Mouse (Mus musculus) retina, embryonic 14.5 days (tissue): ENCODE measurements around the gene Gm867.
A peak's percentile ranks its signal among the peaks of the same experiment; 100 is the strongest.

Source experiments
- DNase-seq: peaks from one replicate; pipeline ENCODE4 v3.0.0-alpha.2; 2015; ENCODE audit warnings: low spot score

The Gm867 gene

DNA sequence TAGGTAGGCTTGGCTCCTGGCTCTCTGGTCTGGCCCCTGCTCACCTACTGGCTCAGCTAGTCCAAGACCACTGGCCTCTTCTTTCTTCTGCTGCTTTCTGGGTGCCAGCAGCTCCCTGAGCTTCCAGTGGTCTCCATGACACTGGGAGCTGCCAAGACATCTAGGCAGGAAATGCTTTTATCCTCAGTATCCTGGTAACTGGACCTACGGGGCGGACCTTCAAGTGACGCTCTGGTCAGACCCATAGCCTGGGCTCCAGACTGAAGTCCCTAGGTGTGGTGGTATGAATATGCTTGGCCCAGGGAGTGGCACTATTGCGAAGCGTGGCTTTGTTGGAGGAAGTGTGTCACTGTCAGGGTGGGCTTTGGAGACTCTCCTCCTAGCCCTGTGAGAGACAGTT lies at the start of gene Gm867:
Gm867 (minus strand) TSS at position 153 of the 400 bp plus-strand sequence.
- no peak for DNase-seq

DNA sequence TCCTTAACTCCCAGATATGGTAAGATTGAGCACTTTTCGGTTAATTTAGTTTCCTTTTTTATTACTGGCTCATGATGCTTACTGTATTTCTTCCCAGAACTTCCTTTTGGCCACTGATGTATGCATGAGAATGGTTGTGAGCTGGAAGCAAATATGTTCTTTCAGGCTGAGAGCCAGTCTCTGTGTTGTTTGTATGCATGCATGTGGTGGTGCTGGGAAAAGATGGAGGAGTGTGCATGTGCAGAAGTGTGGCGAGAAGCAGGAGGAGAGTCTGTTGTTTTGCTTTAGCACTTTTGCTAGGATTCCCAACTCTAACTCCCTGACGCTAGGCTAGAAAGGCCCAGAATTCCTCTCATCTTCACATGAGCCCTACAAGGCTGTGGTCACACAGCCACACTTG lies 39.0 kb upstream of the Gm867 start:
- no peak for DNase-seq

DNA sequence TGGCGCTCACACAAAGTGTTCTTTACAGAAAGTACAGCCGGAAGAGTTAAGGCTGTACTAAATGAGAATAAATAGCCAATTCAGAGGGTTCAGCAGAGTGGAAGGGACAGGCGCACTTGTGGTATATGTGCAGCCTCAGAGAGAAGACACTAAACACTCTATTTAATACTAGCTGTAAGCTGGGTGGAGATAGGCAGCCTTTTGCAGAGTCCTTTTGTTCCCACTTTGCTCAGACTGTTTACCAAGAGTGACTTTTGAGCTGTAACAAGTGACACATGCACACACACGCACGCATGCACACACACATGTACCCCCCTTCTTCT lies 38.3 kb upstream of the Gm867 start:
- no peak for DNase-seq

DNA sequence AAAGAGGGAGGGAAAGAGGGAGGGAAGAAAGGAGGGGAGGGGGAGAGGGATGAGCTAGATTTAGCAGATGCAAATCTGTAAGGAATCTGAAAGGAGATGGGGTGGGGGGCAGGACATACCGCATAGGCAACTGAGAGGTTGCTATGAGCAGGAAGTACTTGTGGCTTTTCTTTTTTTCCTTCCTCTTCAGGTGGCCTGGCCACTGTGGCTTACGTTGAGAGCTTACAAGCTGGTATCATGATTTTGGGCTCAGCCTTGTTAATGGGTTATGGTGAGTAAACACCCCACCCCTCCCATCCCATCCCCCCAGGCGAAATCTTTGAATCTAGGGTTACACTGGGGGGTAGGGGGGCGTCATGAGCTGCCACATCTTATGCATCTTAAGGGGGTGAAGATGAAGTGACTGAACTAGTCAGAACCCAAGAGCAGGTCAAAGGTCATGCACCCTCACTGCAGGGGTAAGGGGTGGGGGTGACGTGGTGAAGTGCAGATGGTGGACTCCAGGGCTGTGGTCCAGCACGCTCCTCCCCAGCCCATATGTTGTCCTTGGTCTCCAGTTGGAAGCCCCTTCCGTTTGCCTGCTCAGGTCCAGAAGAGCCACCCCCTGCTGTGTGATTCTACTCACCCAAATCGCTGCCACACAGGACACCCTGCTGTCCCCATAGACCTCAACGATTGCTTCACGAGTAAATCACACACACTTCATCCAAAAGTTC lies 37.8 kb upstream of the Gm867 start:
- DNase-seq, result no peak

DNA sequence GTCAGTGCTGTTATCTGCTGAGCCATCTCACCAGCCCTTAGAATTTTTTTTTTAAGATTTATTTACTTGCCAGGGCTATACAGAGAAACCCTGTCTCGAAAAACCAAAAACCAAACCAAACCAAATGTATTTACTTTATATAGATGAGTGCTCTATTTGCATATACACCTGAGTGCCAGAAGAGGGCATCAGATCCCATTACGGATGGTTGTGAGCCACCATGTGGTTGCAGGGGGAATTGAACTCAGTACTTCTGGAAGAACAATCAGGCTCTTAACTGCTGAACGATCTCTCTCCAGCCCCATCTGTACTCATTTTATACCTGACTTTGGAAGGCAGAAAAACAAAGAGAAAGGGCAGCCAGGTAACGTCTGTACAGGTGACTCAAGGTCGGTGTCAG lies 34.7 kb upstream of the Gm867 start:
- DNase-seq, result no peak

DNA sequence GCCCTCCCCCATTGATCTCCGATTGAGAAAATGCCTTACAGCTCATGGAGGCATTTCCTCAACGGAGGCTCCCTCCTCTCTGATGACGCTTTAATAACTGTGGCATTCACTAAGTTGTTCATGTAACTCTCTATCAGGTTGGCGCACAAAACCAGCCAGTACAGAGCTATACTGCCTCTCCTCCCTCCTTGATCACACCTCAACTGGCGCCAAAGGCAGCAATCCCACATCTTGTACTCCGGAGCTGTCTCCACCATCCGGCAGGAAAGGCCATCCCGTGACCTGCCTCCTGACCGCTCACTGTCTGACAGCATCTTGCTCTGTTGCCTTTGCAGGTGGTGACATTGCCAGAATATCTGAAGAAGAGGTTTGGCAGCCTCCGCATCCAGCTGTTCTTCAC lies 33.4 kb upstream of the Gm867 start:
- DNase-seq, result no peak

DNA sequence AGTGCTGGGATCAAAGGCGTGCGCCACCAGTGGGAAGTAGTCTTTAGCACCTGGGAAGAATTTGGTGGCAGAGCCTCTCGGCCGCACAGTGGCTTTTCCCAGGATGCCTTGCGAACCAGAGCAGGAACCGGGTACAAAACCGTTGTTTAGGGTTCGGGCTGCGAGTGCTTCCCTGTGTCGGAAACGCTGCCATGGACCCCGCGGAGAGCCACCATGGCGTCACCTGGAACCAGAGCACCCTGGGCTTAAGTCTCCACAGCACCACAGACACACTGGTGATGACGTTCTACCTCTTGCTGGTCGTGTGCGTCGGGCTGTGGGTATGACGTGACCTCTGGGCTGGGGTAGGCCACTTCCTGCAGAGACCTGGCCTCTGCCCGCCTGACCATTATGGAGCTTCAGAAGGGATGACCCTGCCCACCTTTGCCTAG lies 13.9 kb upstream of the Gm867 start, which contains the start of gene Gm5134:
Gm5134 (plus strand) TSS at position 134 of the 431 bp plus-strand sequence.
- DNase-seq, result no peak

DNA sequence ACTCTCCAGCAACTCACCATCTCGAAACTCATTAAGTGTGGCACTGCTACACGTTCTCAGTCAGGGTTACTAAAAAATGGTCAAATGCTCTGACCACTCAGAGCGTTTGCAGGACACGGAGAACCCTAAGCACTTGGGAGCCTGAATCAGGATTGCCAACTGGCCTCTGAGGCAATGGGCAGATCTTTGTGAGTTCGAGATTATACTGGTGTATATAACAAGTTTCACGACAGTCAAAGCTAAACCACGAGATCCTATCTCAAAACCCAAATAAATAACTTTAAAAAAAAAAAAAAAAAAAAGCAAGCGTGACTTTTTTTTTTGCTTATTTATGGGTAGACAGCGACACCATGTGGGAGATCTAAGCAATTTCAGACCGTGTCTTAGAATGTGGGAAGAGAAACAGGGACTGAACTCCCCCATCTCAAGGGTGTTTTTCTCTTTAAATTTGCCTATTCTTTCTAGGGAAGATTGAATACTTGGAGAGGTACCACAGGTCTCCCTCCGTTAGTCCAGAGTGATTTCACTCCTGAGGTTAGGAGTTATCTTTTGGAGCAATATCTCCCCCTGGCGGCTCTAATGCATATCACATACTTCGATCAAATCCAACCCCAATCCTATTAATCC lies 11.1 kb upstream of the Gm867 start:
- peak; percentile 82 for DNase-seq

DNA sequence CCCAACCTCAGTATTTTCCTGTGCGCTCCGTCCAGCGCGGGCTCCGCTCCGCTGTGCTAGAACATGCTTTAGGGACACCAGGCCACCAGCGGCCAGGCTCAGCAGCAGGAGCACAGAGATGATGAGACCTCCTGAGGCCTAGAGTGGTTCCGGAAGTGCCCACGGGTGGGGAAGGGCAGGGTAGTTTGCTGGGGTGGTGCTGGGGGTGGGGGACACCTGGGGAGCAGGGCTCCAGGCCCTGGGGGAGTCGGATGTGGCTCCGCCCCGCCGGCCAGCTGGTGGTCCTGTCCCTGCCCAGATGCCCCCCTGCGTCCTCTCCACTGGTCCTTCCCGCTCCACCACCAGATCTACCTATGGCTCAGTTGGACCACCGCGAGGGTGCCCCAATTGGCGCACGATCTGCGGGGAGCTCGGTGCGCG lies 10.3 kb upstream of the Gm867 start:
- peak; percentile 70 for DNase-seq

DNA sequence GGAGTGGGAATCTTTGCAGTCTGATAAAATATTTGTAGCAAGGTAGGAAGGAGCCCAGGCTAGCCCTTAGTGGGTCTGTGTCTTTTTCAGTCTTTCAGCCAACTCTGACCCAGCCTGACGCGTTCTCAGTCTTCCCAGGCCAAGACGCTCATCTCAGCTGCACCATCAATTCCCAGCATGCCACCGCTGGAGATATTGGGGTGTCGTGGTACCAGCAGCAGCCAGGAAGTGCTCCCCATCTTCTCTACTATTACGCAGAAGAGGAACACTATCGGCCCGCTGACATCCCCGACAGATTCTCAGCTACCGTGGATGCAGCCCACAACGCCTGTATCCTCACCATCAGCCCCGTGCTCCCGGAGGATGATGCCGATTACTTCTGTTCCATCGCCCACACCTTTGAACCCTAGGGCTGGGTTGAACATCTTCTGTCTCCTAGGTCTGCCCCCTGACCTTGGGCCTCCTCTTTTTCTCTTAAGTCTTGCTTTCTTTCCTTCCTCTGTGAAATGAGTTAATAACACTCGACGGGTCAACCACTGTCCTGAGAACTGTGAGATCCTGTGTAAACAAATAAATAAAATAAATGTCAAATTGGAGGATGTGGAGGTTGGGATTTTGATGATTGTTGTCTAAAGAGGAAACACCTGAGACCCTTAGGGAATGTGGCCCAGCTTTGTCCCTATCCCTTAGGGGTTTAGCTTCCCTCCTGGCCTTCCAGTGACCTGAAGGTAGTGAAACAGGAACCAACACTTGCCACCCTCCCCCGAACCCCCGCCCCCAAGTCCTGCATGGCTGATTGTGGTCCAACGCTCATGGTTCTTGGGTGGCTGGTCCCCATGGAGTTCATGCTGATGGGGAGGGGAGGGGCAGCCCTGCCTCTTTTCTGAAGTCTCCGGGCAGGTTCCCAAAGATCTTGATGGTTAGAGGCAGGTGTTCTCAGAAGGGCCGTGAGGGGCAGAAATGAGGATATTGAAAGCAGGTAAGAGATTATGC lies 8.9 kb upstream of the Gm867 start:
- no peak for DNase-seq

DNA sequence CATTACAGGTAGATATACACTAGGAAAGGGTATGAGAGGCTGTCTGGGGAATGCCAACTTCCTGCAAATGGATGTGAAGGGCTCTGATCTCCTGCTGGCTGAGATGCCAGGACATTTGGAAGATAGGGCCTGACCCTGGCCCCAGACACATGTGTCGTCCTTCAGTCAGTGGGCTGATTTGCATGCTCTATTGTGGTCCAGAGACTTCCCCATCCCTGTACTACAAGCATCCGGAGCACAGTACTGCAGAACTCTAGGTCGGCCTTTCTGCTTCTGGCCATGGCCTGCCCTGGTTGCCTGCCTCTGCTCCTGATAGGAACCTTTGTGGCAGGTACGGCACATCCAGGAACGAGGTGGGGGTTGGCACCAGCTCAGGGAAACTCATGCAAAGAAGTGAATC lies 7.6 kb upstream of the Gm867 start:
- DNase-seq, result no peak

DNA sequence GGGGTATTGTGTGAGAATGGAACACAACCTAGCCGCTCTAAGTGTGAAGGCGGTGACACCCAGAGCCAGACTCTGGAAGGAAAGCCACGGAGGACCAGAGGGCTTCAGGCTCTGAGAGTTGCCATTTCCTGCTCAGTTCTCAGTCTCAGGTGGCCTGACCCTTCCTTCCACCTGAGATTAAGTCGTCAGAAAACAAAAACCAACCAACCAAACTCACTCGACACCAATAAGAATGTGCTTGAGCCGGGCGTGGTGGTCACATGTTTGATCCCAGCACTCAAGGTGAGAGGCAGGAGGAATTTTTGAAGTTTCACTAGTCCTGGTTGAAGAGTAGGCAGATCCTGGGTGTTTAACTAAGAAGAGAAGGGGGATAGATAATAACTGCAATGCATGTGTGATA lies 5.4 kb upstream of the Gm867 start:
- DNase-seq, result no peak

DNA sequence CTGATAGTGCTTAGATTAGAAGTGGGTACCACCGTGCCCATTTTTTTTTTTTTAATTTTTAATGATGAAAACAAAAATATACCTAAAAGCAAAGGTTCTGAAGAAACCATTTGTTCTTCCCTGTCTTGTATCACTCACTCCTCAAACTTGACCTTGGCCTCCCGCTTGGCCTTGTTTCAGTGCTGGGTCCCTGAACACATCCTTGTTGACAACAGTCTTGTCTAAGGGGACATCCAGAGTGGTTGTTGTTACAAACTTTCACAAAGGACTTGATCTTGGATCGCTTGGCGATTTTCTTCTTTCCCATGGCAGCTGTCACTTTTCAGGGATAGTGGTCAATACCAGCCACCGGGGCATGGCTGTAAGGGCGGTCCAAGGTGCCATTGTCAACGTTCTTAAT lies 4.7 kb upstream of the Gm867 start:
- no peak for DNase-seq

DNA sequence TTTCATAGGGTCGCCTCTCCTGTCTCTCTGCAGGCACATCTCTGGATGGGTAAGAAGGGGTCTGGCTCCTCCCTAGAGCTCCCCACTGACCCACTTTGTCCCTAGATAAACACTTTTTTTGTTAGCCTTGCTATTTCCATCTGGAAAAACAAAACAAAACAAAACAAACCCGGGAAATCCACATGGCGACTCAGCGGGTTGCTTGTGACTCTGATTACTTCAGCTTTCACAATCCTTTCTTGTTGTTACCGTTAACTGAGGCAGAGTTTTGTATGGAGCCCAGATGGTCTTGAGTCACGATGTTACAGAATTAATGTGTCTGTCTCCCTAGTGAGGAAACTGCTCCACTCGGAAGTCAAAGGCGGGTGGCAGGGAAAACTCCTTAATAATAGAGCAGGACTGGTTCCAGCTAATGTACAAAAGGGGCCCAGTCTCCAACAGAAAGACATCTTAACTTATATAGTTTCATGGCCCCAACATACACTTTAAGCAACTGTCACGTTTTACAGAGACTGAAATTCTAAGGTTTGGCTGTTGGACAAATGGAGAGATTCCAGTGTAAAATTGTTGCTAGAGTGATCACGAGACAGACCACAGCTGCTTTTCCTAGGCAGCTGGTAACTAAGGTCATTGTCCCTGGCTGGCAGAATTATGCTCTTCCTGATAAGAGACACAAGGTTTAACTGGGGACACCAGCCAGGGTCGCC lies 3.7 kb upstream of the Gm867 start:
- DNase-seq, result no peak

DNA sequence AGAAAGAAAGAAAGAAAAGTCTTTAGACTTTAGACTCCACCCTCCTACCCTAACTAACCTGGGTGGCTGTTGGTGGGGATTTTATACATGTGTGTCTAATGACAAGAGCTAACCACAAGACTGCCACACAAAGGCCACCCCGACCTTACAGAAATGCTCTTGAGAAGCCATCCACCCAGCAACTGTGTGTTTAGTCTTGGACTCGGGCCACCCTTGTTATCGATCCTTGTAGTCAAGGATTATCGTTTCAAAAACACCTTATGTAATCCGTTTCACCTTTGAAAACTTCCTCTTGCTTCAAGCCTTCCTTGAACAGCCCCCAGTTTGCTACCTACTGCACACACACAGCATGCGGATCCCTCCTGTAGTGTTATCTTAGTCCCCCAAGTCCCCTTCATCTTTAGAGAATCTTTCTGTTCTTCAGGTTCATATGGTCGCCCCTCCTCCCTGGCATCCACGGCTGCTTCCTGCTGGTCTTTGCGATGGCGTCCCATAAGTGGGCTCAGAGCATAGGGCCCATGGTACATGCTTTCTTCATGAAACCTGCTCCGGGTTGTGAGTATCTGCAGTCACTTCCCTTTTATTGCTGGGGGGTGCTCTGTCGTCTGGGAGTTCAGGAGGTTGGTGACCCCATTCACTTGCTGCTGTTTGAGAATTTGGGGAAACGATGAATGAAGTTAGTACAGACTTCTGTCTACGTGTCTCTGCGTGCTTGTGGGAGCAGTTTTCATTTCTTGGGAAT lies 2.4 kb upstream of the Gm867 start, which contains the start of gene Vpreb3:
Vpreb3 (plus strand) TSS at position 322 of the 742 bp plus-strand sequence.
- no peak for DNase-seq

DNA sequence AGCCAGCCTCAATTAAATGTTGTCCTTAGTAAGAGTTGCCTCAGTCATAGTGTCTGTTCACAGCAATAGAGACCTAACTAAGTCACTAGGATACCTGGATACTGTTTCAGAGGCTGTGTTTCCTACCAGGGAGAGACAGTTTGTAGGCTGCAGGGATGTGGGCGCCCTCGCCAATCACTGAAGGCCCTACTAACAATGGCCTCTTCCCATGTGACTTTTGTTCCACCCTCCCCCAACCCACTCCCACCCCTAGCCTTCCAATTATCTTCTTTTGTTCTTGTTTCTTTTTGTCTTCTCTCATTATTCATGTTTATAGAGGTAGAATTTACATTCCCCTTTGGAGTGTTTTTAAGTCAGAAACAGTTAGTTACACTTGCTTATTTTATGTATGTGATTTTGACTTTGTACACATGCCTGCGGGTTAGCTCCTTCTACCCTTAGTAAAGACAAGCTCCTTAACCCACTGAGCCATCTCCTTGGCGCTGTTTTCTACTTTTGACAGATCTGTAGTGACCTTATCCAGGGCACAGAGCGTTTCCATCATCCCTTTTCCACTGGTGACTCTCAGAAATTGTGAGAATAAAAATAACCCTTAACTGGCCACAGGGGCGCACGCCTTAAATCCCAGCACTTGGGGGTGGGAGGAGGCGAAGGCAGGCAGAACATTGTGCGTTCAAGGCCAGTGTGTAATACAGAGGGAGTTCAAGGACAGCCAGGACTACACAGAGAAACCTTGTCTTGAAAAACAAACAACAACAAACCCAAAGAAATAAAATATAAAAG lies 761 bp upstream of the Gm867 start:
- DNase-seq, result peak; percentile 54

DNA sequence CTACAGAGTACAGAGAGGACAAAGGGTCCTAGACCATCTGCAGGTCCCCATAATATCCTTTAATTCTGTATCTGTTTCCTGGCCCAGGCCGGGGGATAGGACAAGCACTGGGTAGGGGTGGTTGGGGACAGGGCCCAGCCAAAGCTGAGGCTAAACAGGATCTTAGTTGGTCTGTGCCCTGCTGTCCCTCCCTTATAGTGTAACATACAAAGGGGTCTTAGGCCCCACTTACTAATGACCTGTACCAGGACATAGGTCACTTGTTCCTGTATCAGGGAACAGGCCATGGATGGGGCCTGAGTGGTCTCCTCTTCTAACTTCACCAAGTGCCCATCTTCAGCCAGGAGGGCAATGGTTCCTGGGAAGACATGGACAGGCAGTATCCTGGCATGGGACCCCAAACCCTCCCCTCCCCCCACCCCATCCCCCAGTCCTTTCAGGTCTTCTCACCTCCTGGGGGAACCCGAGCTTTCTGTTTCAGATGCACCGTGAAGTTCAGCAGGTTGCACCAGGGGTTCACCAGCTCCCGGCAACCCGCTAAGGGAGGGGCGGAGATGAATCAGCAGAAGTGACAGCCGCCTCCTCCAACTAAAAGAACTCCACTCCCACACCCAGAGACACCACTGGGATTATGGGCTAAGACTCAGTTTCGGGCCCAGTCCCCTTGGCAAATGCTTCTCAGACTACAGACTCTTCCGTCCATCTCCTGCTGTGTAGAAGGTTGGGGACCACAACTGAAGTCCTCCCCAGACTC lies 814 bp downstream of the Gm867 start:
- no peak for DNase-seq

DNA sequence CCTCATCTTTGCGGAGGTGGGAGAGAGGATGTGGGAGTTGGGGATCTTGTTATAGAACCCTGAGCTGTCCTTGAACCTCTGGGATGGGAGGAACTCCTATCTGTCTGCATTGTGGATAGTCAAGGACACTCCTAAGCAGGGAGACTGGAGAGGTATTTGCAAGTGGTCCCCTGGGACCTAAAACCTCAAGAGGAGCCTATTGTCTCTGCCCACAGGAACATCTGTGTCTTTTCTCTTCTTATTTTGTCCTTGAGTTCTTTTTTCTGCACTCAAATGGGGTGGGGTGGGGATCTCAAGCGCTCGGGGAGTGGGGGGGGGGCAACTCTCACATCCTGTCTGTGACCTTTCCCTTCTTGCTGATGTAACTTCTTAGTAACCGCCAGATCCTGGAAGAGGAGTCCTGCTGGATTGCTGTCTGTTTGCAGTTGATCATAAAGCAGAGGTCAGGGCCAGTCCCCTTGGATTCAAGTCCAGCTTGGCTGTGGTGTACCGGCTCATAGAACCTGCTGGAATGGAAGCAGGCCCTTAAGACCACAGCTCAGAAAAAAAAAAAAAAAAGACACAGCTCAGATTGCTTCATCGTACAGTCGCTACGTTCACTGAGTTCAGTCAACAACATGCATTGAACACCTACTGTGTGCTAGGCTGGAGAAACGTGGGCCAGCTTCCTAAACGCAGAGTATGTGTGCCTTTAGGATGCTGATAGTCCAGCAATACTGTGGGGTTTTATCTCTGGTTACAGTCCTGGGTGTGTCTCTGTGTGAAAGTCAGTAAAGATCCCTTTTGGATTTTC lies 2.4 kb downstream of the Gm867 start:
- DNase-seq, result no peak
